Mouse (Mus musculus) CH12.LX (cell line): ENCODE measurements around the gene Lrrk2.

Experiments
- CTCF ChIP-seq, 2 experiments: IDR thresholded peaks in 1 of 2; conservative IDR thresholded peaks in 1 of 2; 2 replicates each; pipeline ENCODE4 v1.5.1; 2011 to 2012; ENCODE audit warnings: low read depth in 2 of 2, low read length in 2 of 2, improper control_type of control experiment in 1 of 2, inconsistent platforms in 1 of 2, mild to moderate bottlenecking in 1 of 2, moderate library complexity in 1 of 2
- E2F4 ChIP-seq: IDR thresholded peaks from 2 replicates; pipeline ENCODE4 v1.6.1; 2011; ENCODE audit warnings: low read depth, low read length, improper control_type of control experiment; ENCODE audit not compliant: insufficient replicate concordance
- MAFK ChIP-seq: IDR thresholded peaks from 2 replicates; pipeline ENCODE4 v1.6.1; 2011; ENCODE audit warnings: low read length, improper control_type of control experiment; ENCODE audit not compliant: insufficient replicate concordance
- NRF1 ChIP-seq: IDR thresholded peaks from 2 replicates; pipeline ENCODE4 v1.6.1; 2014; ENCODE audit warnings: low read depth, mild to moderate bottlenecking, inconsistent platforms, low read length, improper control_type of control experiment, moderate library complexity
- POLR2A ChIP-seq: IDR thresholded peaks from 2 replicates; pipeline ENCODE4 v1.6.1; 2011; ENCODE audit warnings: low read depth, mild to moderate bottlenecking, improper control_type of control experiment, low read length
- POLR2AphosphoS2 ChIP-seq: IDR thresholded peaks from 2 replicates; pipeline ENCODE4 v1.6.1; 2011; ENCODE audit warnings: low read depth, low read length, improper control_type of control experiment
- RCOR1 ChIP-seq: conservative IDR thresholded peaks from 2 replicates; pipeline ENCODE4 v1.6.1; 2012; ENCODE audit warnings: low read depth, mild to moderate bottlenecking, inconsistent platforms, low read length, improper control_type of control experiment
- USF1 ChIP-seq: IDR thresholded peaks from 2 replicates; pipeline ENCODE4 v1.6.1; 2014; ENCODE audit warnings: low read depth, mild to moderate bottlenecking, inconsistent platforms, low read length, improper control_type of control experiment
- ZMIZ1 ChIP-seq: IDR thresholded peaks from 2 replicates; pipeline ENCODE4 v1.6.1; 2012; ENCODE audit warnings: low read depth, mild to moderate bottlenecking, inconsistent platforms, low read length, improper control_type of control experiment
- ZNF384 ChIP-seq: IDR thresholded peaks from 2 replicates; pipeline ENCODE4 v1.6.1; 2012; ENCODE audit warnings: low read depth, low read length, improper control_type of control experiment, inconsistent platforms

GRCm38 (mm10) chr15:91633806-91634205 is 39.2 kb upstream of the Lrrk2 start:
- TF ChIP-seq CTCF (conservative IDR thresholded peaks at IDR 0.05 in 1 of 2, IDR thresholded peaks at IDR 0.05 in 1 of 2; ENCODE audit: low read depth in 2 of 2, low read length in 2 of 2) = no peak
- TF ChIP-seq POLR2AphosphoS2 = no peak
- TF ChIP-seq POLR2A = no peak
- TF ChIP-seq MAFK = no peak
- TF ChIP-seq ZMIZ1 = no peak
- TF ChIP-seq RCOR1 = no peak
- no peak for TF ChIP-seq E2F4
- no peak for TF ChIP-seq NRF1
- TF ChIP-seq ZNF384 = no peak
- TF ChIP-seq USF1 = no peak
